Mouse (Mus musculus): ENCODE data around the gene Yjefn3. TPM values are rescaled to one million over a fixed set of nuclear protein-coding genes. Genes with fewer than 3 reads are reported as not detected.

Gene Yjefn3
- polyA plus RNA-seq, 1 experiment from 2014 or later = 13.6 TPM

GRCm38 (mm10) chr8:69863387-69864020, 39.0 kb downstream of the Yjefn3 start:
- Histone ChIP-seq H3K36me3 (ENCODE audit: control insufficient read depth, insufficient read depth, low read length) (peaks cover 6% of the 10 kb centered on the region), H3K4me3 (ENCODE audit: low read length) (no peak overlapping the region), H3K27me3 (replicated peaks; ENCODE audit: control insufficient read depth, insufficient read depth, low read length) (no peaks in the 10 kb centered on the region), H3K4me1 (ENCODE audit: control insufficient read depth, insufficient read depth, low read depth, low read length) (no peaks in the 10 kb centered on the region), H3K27ac (ENCODE audit: low read depth, low read length) (no peak overlapping the region), H3K9me3 (ENCODE audit: control insufficient read depth, low read length) (no peaks in the 10 kb centered on the region), H3K9ac (ENCODE audit: low read depth, low read length) (no peak overlapping the region), H3K4me2 (ENCODE audit: low read length) (no peak overlapping the region)
- no peak for ATAC-seq
- WGBS = 88% methylated on average over 5 of the region's 5 CpGs

DNA sequence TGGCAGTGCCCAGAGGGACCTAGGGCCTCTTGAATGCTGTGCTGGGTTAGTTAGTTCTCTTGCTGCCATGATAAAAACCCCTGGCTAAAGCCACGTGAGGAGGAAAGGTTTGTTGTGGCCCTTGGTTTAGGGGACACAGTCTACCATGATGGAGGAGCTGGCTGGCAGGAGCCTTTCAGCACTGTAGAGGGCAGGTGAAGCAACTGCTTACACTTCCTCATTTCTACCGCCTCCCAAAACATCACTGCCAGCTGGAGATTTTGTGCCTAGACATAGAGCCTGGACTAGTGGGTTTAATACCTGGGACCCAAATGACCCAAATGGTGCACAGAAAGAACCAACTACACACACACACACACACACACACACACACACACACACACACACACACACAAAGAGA, 41.3 kb downstream of the Yjefn3 start:
- ATAC-seq = no peak
- H3K9ac ChIP-seq (ENCODE audit: low read depth, low read length) = no peak overlapping the region
- H3K4me3 ChIP-seq (ENCODE audit: low read length) = no peak overlapping the region
- H3K27me3 ChIP-seq (replicated peaks; ENCODE audit: control insufficient read depth, insufficient read depth, low read length) = no peaks in the 10 kb centered on the region
- H3K27ac ChIP-seq (ENCODE audit: low read depth, low read length) = no peak overlapping the region
- H3K9me3 ChIP-seq (ENCODE audit: control insufficient read depth, low read length) = no peaks in the 10 kb centered on the region
- WGBS = 77% methylated on average over 2 of the region's 2 CpGs
- H3K36me3 ChIP-seq (ENCODE audit: control insufficient read depth, insufficient read depth, low read length) = peaks cover 6% of the 10 kb centered on the region
- no peaks in the 10 kb centered on the region for H3K4me1 ChIP-seq (ENCODE audit: control insufficient read depth, insufficient read depth, low read depth, low read length)
- no peak overlapping the region for H3K4me2 ChIP-seq (ENCODE audit: low read length)

DNA sequence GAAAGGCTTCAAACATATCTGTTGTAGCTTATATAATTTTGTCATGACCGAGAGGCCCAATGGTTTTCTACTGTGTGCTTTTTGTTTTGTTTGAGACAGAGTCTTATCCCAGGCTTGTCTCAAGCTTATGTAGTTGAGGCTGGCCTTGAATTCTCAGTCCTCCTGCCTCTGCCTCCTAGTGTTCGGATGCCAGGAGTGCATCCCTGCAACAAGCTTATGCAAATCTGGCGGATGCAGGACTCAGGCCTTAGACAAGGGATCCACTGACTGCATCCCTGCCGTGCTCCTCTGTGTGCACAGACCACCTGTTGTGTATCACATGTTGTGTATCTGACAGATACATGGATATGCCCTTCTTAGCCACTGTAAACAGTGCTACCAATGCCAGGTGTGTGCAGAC, 41.7 kb downstream of the Yjefn3 start:
- 60% methylated on average over 4 of the region's 4 CpGs for WGBS
- Histone ChIP-seq H3K27ac (ENCODE audit: low read depth, low read length) (no peak overlapping the region), H3K4me3 (ENCODE audit: low read length) (no peak overlapping the region), H3K9ac (ENCODE audit: low read depth, low read length) (no peak overlapping the region), H3K27me3 (replicated peaks; ENCODE audit: control insufficient read depth, insufficient read depth, low read length) (no peaks in the 10 kb centered on the region), H3K36me3 (ENCODE audit: control insufficient read depth, insufficient read depth, low read length) (peaks cover 6% of the 10 kb centered on the region), H3K4me1 (ENCODE audit: control insufficient read depth, insufficient read depth, low read depth, low read length) (no peaks in the 10 kb centered on the region), H3K9me3 (ENCODE audit: control insufficient read depth, low read length) (no peaks in the 10 kb centered on the region), H3K4me2 (ENCODE audit: low read length) (no peak overlapping the region)
- ATAC-seq = no peak

- 94% methylated on average over 10 of the region's 10 CpGs for WGBS
Observed at GRCm38 (mm10) chr8:69853869-69854268, 48.6 kb downstream of the Yjefn3 start.

DNA sequence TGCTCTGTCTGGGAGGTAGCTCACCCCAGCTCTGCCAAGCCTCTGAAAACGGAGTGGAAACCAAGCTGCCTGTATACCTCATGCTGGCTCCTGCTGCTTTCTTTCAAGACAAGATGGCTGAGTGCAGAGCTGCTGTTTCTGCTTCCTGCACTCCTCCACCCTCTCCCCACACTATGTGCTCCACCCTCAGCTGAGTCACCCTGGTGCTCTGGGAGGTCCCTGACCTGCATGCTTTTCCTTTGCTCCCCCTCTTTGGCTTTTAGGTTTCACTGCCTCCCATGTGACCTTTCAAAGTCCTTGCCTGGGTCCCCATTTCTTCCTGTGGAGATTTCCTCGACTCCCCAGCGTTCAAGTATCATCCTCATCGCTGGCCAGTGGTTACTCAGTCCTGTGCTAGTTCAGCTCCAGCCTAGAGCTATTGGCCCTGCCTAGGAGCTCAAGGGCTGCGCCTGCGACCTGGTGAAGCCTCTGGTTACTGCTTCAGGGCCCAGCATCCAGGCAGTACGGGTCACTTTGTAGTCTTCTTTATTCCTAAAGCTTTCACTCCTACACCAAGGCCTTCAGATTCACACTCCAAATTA, 51.5 kb downstream of the Yjefn3 start:
- Histone ChIP-seq H3K9ac (ENCODE audit: low read depth, low read length) (no peak overlapping the region), H3K27me3 (replicated peaks; ENCODE audit: control insufficient read depth, insufficient read depth, low read length) (no peaks in the 10 kb centered on the region), H3K36me3 (ENCODE audit: control insufficient read depth, insufficient read depth, low read length) (no peaks in the 10 kb centered on the region), H3K4me2 (ENCODE audit: low read length) (no peak overlapping the region), H3K4me1 (ENCODE audit: control insufficient read depth, insufficient read depth, low read depth, low read length) (no peaks in the 10 kb centered on the region), H3K27ac (ENCODE audit: low read depth, low read length) (no peak overlapping the region), H3K4me3 (ENCODE audit: low read length) (no peak overlapping the region), H3K9me3 (ENCODE audit: control insufficient read depth, low read length) (no peaks in the 10 kb centered on the region)
- no peak for ATAC-seq
- 83% methylated on average over 7 of the region's 7 CpGs for WGBS

More at GRCm38 (mm10) chr8:69853869-69854268, 48.6 kb downstream of the Yjefn3 start:
- H3K9ac ChIP-seq (ENCODE audit: low read depth, low read length) = no peak overlapping the region
- no peaks in the 10 kb centered on the region for H3K4me1 ChIP-seq (ENCODE audit: control insufficient read depth, insufficient read depth, low read depth, low read length)
- no peak for ATAC-seq
- H3K36me3 ChIP-seq (ENCODE audit: control insufficient read depth, insufficient read depth, low read length) = peaks cover under 1% of the 10 kb centered on the region; the same call in 1 of the 2 replicates
- no peaks in the 10 kb centered on the region for H3K27me3 ChIP-seq (replicated peaks; ENCODE audit: control insufficient read depth, insufficient read depth, low read length)
- H3K4me2 ChIP-seq (ENCODE audit: low read length) = no peak overlapping the region
- H3K27ac ChIP-seq (ENCODE audit: low read depth, low read length) = no peak overlapping the region
- no peak overlapping the region for H3K4me3 ChIP-seq (ENCODE audit: low read length)
- H3K9me3 ChIP-seq (ENCODE audit: control insufficient read depth, low read length) = no peaks in the 10 kb centered on the region

DNA sequence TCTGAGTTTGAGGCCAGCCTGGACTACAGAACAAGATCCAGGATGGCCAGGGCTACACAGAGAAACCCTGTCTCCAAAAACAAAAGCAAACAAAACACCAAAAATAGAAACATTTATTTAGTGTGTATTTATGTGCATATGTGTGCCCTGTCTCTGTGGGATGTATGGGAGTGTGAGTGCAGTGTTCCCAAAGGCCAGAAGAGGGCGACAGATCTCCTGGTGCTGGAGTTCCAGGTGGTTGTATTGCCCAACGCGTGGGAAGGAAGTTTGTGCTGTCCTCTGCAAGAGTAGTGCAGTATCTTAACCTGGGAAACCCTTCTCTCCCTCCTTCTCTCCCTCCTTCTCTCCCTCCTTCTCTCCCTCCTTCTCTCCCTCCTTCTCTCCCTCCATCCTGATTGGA, 52.6 kb downstream of the Yjefn3 start:
- no peak overlapping the region for H3K4me2 ChIP-seq (ENCODE audit: low read length)
- 51% methylated on average over 3 of the region's 3 CpGs for WGBS
- no peak overlapping the region for H3K9ac ChIP-seq (ENCODE audit: low read depth, low read length)
- no peaks in the 10 kb centered on the region for H3K4me1 ChIP-seq (ENCODE audit: control insufficient read depth, insufficient read depth, low read depth, low read length)
- H3K4me3 ChIP-seq (ENCODE audit: low read length) = no peak overlapping the region
- no peaks in the 10 kb centered on the region for H3K36me3 ChIP-seq (ENCODE audit: control insufficient read depth, insufficient read depth, low read length)
- no peaks in the 10 kb centered on the region for H3K9me3 ChIP-seq (ENCODE audit: control insufficient read depth, low read length)
- no peak for ATAC-seq
- no peaks in the 10 kb centered on the region for H3K27me3 ChIP-seq (replicated peaks; ENCODE audit: control insufficient read depth, insufficient read depth, low read length)
- H3K27ac ChIP-seq (ENCODE audit: low read depth, low read length) = no peak overlapping the region

DNA sequence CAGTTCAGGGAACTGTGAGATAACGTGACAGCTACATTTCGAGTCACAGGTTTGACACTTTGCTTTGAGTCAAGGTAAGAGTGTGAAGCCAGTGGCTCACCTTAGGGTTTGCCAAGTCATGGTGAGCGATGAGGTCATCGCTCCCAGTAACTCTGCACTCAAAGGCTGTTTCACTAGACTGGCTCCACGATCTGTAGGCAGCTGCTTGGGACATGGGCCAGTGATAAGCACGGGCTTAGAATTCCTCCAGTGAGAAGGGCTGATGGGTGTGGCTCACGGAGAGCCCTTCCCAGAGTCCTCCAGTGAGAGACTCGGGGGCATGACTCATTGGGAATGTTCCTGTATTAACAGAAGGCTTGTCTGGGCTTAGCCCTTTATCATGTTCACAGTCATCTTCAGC, 53.6 kb downstream of the Yjefn3 start:
- ATAC-seq = no peak
- Histone ChIP-seq H3K4me1 (ENCODE audit: control insufficient read depth, insufficient read depth, low read depth, low read length) (no peaks in the 10 kb centered on the region), H3K27me3 (replicated peaks; ENCODE audit: control insufficient read depth, insufficient read depth, low read length) (no peaks in the 10 kb centered on the region), H3K4me3 (ENCODE audit: low read length) (no peak overlapping the region), H3K36me3 (ENCODE audit: control insufficient read depth, insufficient read depth, low read length) (no peaks in the 10 kb centered on the region), H3K9ac (ENCODE audit: low read depth, low read length) (no peak overlapping the region), H3K27ac (ENCODE audit: low read depth, low read length) (no peak overlapping the region), H3K4me2 (ENCODE audit: low read length) (no peak overlapping the region), H3K9me3 (ENCODE audit: control insufficient read depth, low read length) (no peaks in the 10 kb centered on the region)
- 90% methylated on average over 8 of the region's 8 CpGs for WGBS

- 77% methylated on average over 3 of the region's 3 CpGs for WGBS
- no peak overlapping the region for H3K27ac ChIP-seq (ENCODE audit: low read depth, low read length)
- H3K27me3 ChIP-seq (replicated peaks; ENCODE audit: control insufficient read depth, insufficient read depth, low read length) = no peaks in the 10 kb centered on the region
- H3K4me1 ChIP-seq (ENCODE audit: control insufficient read depth, insufficient read depth, low read depth, low read length) = no peaks in the 10 kb centered on the region
- no peak overlapping the region for H3K4me2 ChIP-seq (ENCODE audit: low read length)
- no peaks in the 10 kb centered on the region for H3K9me3 ChIP-seq (ENCODE audit: control insufficient read depth, low read length)
- no peak overlapping the region for H3K4me3 ChIP-seq (ENCODE audit: low read length)
- H3K36me3 ChIP-seq (ENCODE audit: control insufficient read depth, insufficient read depth, low read length) = no peaks in the 10 kb centered on the region
- ATAC-seq = no peak
- no peak overlapping the region for H3K9ac ChIP-seq (ENCODE audit: low read depth, low read length)
Observed at GRCm38 (mm10) chr8:69847167-69848065, 55.1 kb downstream of the Yjefn3 start.

All from hindbrain, embryonic 16.5 days (tissue).